Mouse (Mus musculus) heart, adult 2 months (tissue): ENCODE results near the gene Pgam1. TPM values are rescaled to one million over a fixed set of nuclear protein-coding genes. Genes with fewer than 3 reads are reported as not detected.

Experiments
- DNase-seq, 2 experiments: peaks; one replicate each; pipeline ENCODE4 v3.0.0; 2021
- H3K27ac ChIP-seq: fragments of 200-600 bp; 2 replicates; pipeline ENCODE4 v1.8.1; 2022
- H3K27me3 ChIP-seq: fragments of 200-500 bp; 2 replicates; pipeline ENCODE4 v1.6.1; 2012; ENCODE audit warnings: mild to moderate bottlenecking, low read length, inconsistent platforms, mixed read lengths; ENCODE audit not compliant: control insufficient read depth, insufficient read depth
- H3K36me3 ChIP-seq: fragments of 200-500 bp; 2 replicates; pipeline ENCODE4 v1.6.1; 2012; ENCODE audit warnings: low read length, inconsistent platforms; ENCODE audit not compliant: control insufficient read depth, insufficient read depth
- H3K4me1 ChIP-seq: fragments of 200-500 bp; 2 replicates; pipeline ENCODE4 v1.6.1; 2011; ENCODE audit warnings: low read length; ENCODE audit not compliant: control insufficient read depth, insufficient read depth
- H3K4me3 ChIP-seq: fragments of 200-600 bp; 2 replicates; pipeline ENCODE4 v1.8.1; 2022
- H3K79me2 ChIP-seq: fragments of 200-500 bp; replicated peaks from 2 replicates; pipeline ENCODE4 v1.6.1; 2012; ENCODE audit warnings: mild to moderate bottlenecking, inconsistent platforms, low read length, moderate library complexity, mixed read lengths; ENCODE audit not compliant: control insufficient read depth, insufficient read depth
- H3K9ac ChIP-seq: fragments of 200-500 bp; 2 replicates; pipeline ENCODE4 v1.6.1; 2012; ENCODE audit warnings: low read depth, mild to moderate bottlenecking, control low read depth, inconsistent platforms, low read length, mixed read lengths
- CTCF ChIP-seq: fragments of 200-600 bp; IDR thresholded peaks from 2 replicates; pipeline ENCODE4 v1.8.1; 2022; ENCODE audit warnings: antibody characterized with exemption, mild to moderate bottlenecking, moderate library complexity
- EP300 ChIP-seq: fragments of 200-500 bp; IDR thresholded peaks from 2 replicates; pipeline ENCODE4 v1.6.1; 2011; ENCODE audit warnings: low read depth, low read length, control low read depth; ENCODE audit not compliant: insufficient read depth
- POLR2A ChIP-seq: fragments of 200-500 bp; IDR thresholded peaks from 2 replicates; pipeline ENCODE4 v1.6.1; 2011; ENCODE audit warnings: mild to moderate bottlenecking, low read depth, low read length, control low read depth; ENCODE audit not compliant: insufficient read depth
- WGBS: fragments of 180-500 bp; shearing (Covaris S2); methylation state at CpG from one replicate; pipeline ENCODE4 v1.1.7; 2018; 5-methylcytosine and 5-hydroxymethylcytosine counted together
- intact Hi-C: fragments of 180-260 bp; cut with DNase I; formaldehyde crosslinking; loops from one replicate; pipeline ENCODE4 v1.15.1; 2025
- polyA plus RNA-seq: library from polyadenylated mRNA; depleted of rRNA; stranded (reverse); fragments of >200 nt; gene quantifications from 2 replicates; pipeline ENCODE4 v1.2.3, GENCODE M21; 2012
- total RNA-seq, 2 experiments: library from RNA; stranded (reverse); gene quantifications; 2 replicates each; pipeline ENCODE4 v1.2.3; 2021

Pgam1 gene
- total and polyA plus RNA-seq, 3 experiments: 111 to 135 (median 122) TPM

GRCm38 (mm10) chr19:41933179-41934086 lies 21.7 kb downstream of the Pgam1 start, which contains the start of the genes Exosc1 and Zdhhc16:
Gene Exosc1 (minus strand): TSS chr19:41933423.
Gene Zdhhc16 (plus strand): TSS chr19:41933480.
- intact Hi-C loops: loop anchor here (1.0 to 10.0 kb wide), 5 partner anchors 21 to 211 kb away; partner anchors contain the start of genes Marveld1, Morn4 and Rrp12
- Histone ChIP-seq H3K27me3 (no peaks in the 10 kb centered on the region), H3K79me2 (peaks cover 2% of the 10 kb centered on the region; the same call in 1 of the 2 replicates), H3K4me1 (peaks cover 3% of the 10 kb centered on the region), H3K36me3 (no peaks in the 10 kb centered on the region), H3K4me3 (peak within 1 kb of the TSS; percentile 73), H3K9ac (peak within 1 kb of the TSS; percentile 89), H3K27ac (peak within 1 kb of the TSS; percentile 86)
- WGBS: under 1% methylated on average over 47 of the region's 47 CpGs
- peak; percentile 99 for DNase-seq
- TF ChIP-seq EP300 (no peak), CTCF (0 out of 2 replicates have a peak, but pooled peaks have one; percentile 14), POLR2A (peak; percentile 81)

DNA sequence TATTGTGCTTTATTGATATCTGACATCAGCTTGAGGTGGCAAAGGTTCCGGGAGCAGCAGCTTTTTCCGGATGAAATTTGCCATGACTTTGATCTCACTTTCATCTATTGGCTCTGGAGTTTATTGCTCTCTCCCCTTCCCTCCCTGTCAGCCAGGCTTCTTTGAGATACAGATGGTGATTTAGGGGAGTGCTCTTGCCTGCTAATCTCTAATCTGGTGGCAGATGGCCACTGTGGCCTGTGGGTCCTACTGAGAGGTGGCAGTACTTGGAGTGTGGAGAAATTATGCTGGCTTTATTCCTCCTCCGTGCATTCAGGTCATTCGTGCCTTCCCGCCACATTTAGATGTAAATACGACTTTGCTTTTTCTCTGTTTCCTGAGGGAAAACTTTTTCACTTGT lies 22.4 kb downstream of the Pgam1 start:
- Histone ChIP-seq H3K79me2 (peaks cover 2% of the 10 kb centered on the region; the same call in 1 of the 2 replicates), H3K27ac (no peak overlapping the region), H3K4me1 (peaks cover 3% of the 10 kb centered on the region), H3K27me3 (no peaks in the 10 kb centered on the region), H3K36me3 (no peaks in the 10 kb centered on the region), H3K4me3 (peak overlapping the region; percentile 73), H3K9ac (peak overlapping the region; percentile 57; the same call in 1 of the 2 replicates)
- TF ChIP-seq CTCF (no peak), EP300 (no peak), POLR2A (no peak)
- intact Hi-C loops: loop anchor here (5.0 to 10.0 kb wide), 3 partner anchors 37 to 211 kb away; partner anchors contain the start of genes Marveld1, Morn4 and Rrp12
- no peak for DNase-seq
- 30% methylated on average over 6 of the region's 6 CpGs for WGBS

DNA sequence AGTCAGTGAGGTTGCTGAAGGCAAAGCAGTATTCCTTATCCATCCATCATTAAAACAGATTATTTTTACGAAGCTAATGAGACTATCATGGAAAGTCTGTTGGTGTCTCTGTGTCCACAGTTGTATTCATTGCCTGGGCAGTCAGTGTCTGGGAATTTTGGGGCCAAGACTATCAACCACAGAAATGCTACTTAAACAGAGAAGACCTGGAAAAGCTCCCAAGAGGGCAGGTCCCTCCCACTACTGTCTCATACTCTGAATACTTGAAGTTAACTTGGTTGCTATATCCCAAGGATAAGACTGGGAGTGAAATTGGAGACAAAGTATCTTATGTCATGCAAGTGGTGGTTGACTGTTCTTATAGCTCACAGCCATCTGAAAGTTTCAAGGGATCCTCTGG lies 24.2 kb downstream of the Pgam1 start:
- no peaks in the 10 kb centered on the region for H3K27me3 ChIP-seq
- H3K79me2 ChIP-seq: no peaks in the 10 kb centered on the region
- no peak overlapping the region for H3K4me3 ChIP-seq
- no peak overlapping the region for H3K9ac ChIP-seq
- intact Hi-C loops: loop anchor here (10.0 kb wide), 1 partner anchor 209 kb away; the partner anchor contains the start of gene Marveld1
- no peak for DNase-seq
- WGBS: 84% methylated on average over 1 of the region's 1 CpGs
- no peak for TF ChIP-seq EP300
- TF ChIP-seq POLR2A: no peak
- TF ChIP-seq CTCF: no peak
- H3K36me3 ChIP-seq: no peaks in the 10 kb centered on the region
- no peak overlapping the region for H3K27ac ChIP-seq
- H3K4me1 ChIP-seq: peaks cover 3% of the 10 kb centered on the region

DNA sequence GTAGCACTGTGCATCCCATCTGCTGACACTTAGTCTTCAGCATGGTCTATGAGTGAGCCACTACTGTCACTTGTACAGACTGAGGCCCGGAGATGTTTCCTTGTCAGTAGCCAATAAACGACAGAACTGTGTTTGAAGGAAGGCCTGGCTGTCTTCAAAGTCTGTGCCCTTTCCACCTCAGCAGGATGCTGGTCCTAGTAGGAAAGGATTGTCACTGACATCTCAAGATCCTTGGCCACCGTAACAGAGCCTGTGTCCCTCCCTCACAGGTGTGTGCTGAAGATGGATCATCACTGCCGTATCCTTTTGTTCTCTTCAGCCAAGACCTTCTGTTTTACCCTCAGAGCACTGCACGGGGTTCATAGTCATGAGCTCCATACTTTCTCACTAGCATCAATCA lies 26.8 kb downstream of the Pgam1 start:
- H3K9ac ChIP-seq: no peak overlapping the region
- H3K36me3 ChIP-seq: no peaks in the 10 kb centered on the region
- no peak overlapping the region for H3K4me3 ChIP-seq
- H3K27me3 ChIP-seq: no peaks in the 10 kb centered on the region
- no peak for DNase-seq
- H3K27ac ChIP-seq: no peak overlapping the region
- peaks cover 2% of the 10 kb centered on the region for H3K4me1 ChIP-seq
- TF ChIP-seq POLR2A (no peak), CTCF (no peak), EP300 (no peak)
- H3K79me2 ChIP-seq: no peaks in the 10 kb centered on the region
- WGBS: 90% methylated on average over 5 of the region's 5 CpGs
- intact Hi-C loops: loop anchor here (10.0 kb wide), 1 partner anchor 206 kb away; the partner anchor contains the start of gene Marveld1

- Histone ChIP-seq H3K27me3 (no peaks in the 10 kb centered on the region), H3K9ac (no peak overlapping the region), H3K36me3 (no peaks in the 10 kb centered on the region; the same call in 1 of the 2 replicates), H3K4me1 (no peaks in the 10 kb centered on the region), H3K27ac (no peak overlapping the region), H3K4me3 (no peak overlapping the region), H3K79me2 (no peaks in the 10 kb centered on the region)
- intact Hi-C loops: no loop called here
- TF ChIP-seq POLR2A (no peak), CTCF (no peak), EP300 (no peak)
- WGBS: 90% methylated on average over 7 of the region's 7 CpGs
- DNase-seq: no peak
These were observed 32.1 kb downstream of the Pgam1 start for GRCm38 (mm10) chr19:41943841-41944240.
